Mouse (Mus musculus): ENCODE measurements at regions not wholly inside any gene's neighbourhood (a gene's known extent, or its start where the extent isn't known, plus 50 kb on each side); places are given as distances from the start of the nearest gene placed in this dataset.

- DNase-seq (ENCODE audit: low spot score in 2 of 2): no peak
Observed at GRCm38 (mm10) chr3:117038280-117038927, 69.6 kb upstream of the Palmd start.

All from left cerebral cortex, adult 18-20 months (tissue).